Mouse (Mus musculus) embryonic facial prominence, embryonic 10.5 days (tissue): ENCODE data around the gene Theg. TPM values are rescaled to one million over a fixed set of nuclear protein-coding genes. Genes with fewer than 3 reads are reported as not detected.

Experiments
- DNase-seq: peaks from one replicate; pipeline ENCODE4 v3.0.0-alpha.2; 2017; ENCODE audit warnings: low spot score
- H3K27ac ChIP-seq: fragments of 300-500 bp; sonication (generic); replicated peaks from 2 replicates; pipeline ENCODE4 v1.5.1; 2016; ENCODE audit warnings: mild to moderate bottlenecking
- H3K27me3 ChIP-seq: fragments of 300-500 bp; sonication (generic); replicated peaks from 2 replicates; pipeline ENCODE4 v1.6.1; 2016; ENCODE audit warnings: low read depth, mild to moderate bottlenecking; ENCODE audit not compliant: poor library complexity, severe bottlenecking
- H3K36me3 ChIP-seq: fragments of 300-500 bp; sonication (generic); replicated peaks from 2 replicates; pipeline ENCODE4 v1.6.1; 2016; ENCODE audit warnings: mild to moderate bottlenecking, moderate library complexity
- H3K4me1 ChIP-seq: fragments of 300-500 bp; sonication (generic); 2 replicates; pipeline ENCODE4 v1.6.1; 2016
- H3K4me3 ChIP-seq: fragments of 300-500 bp; sonication (generic); 2 replicates; pipeline ENCODE4 v1.5.1; 2016; ENCODE audit warnings: mild to moderate bottlenecking, moderate library complexity
- H3K9me3 ChIP-seq: fragments of 300-500 bp; sonication (generic); 2 replicates; pipeline ENCODE4 v1.6.1; 2016; ENCODE audit warnings: mild to moderate bottlenecking
- WGBS: fragments of 180-500 bp; shearing (Covaris S2); methylation state at CpG from one replicate; pipeline ENCODE4 v1.1.7; 2016; 5-methylcytosine and 5-hydroxymethylcytosine counted together
- polyA plus RNA-seq: library from polyadenylated mRNA; unstranded; fragments of >200 nt; fragmentation: Nextera tagmentation; extraction: Ambion mirVana; gene quantifications from 2 replicates; pipeline ENCODE4 v1.2.1, GENCODE M21; 2016

The Theg gene
- polyA plus RNA-seq, 1 experiment from 2014 or later, result not detected

DNA sequence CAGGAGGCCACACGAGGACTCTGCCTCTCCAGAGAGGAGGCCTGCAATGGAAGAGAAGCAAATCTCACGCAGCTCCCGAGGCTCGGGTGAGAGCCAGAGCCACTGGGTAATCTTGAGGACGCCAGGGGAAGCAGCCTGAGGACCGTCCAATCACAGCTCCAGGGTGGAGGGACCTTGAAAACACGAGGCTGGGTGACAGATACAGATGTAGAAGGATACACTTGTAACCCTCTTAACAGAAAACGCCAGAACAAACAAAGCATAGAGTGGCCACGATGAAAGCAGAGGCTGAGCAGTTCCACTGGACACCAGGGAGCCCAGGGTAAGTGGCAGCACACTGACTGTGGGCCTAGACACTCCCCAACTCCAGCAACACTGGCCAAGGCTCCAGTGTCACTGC lies 36.8 kb downstream of the Theg start:
- WGBS, result 88% methylated on average over 9 of the region's 9 CpGs
- Histone ChIP-seq H3K9me3 (no peaks in the 10 kb centered on the region), H3K4me3 (no peak overlapping the region), H3K27ac (no peak overlapping the region), H3K36me3 (peaks cover 64% of the 10 kb centered on the region), H3K4me1 (peaks cover 29% of the 10 kb centered on the region), H3K27me3 (no peaks in the 10 kb centered on the region)
- no peak for DNase-seq

DNA sequence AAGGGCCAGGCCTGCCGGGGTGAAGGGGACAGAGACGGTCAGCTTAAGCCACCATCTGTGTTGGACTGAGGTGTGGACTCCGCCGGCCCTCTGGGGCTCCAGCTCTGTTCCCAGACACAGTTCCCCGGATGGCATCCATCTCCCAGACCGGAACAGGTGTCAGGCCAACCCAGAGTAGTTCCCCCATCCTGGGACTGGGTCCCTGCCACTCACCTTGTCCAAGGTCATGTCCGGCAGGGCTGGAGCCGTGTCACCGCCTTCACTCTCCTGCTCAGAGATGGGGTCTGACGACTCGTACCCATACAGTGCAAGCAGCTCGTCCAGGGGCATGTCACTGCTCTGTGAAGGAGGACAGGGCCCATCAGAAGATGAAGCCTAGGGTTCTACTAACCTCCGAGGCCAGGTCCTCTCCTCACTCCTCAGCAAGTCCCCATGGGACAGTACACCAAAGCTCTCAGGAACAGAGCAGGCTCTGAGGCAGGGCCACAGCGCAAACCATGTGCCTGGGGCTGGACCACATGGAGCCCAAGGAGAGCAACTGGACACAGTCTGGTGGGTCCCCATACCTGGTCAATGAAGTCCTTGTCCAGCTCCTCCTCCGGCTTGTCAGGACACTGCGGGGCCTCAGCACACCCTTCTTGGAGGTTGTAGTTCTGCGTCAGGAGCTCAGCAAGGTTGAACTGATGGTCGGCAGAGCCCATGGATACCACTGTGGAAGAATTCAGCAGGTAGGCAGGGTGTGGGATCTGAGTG lies 38.0 kb downstream of the Theg start:
- Histone ChIP-seq H3K4me1 (peaks cover 21% of the 10 kb centered on the region), H3K27me3 (no peaks in the 10 kb centered on the region), H3K9me3 (no peaks in the 10 kb centered on the region), H3K27ac (no peak overlapping the region), H3K36me3 (peaks cover 77% of the 10 kb centered on the region), H3K4me3 (no peak overlapping the region)
- WGBS, result 95% methylated on average over 18 of the region's 18 CpGs
- no peak for DNase-seq

DNA sequence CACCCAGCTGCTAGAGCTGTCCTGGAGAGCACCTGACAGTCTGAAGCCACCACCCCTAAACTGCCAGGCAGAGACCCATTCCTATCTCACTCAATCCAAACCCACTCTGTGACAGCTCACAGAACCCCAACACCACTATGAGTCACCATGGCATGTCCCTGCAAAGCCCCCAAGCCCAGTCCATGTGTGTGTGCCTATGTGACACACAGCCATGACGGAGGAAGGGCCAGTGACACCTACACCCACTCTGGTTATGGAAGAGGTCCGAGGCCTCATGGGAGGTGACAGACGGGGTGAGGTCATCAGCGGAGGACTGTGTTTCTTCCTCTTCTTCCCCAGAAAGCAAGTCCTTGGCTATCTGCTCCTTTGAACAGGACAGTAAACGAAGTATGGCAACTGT lies 38.6 kb downstream of the Theg start:
- H3K36me3 ChIP-seq, result peaks cover 83% of the 10 kb centered on the region

DNA sequence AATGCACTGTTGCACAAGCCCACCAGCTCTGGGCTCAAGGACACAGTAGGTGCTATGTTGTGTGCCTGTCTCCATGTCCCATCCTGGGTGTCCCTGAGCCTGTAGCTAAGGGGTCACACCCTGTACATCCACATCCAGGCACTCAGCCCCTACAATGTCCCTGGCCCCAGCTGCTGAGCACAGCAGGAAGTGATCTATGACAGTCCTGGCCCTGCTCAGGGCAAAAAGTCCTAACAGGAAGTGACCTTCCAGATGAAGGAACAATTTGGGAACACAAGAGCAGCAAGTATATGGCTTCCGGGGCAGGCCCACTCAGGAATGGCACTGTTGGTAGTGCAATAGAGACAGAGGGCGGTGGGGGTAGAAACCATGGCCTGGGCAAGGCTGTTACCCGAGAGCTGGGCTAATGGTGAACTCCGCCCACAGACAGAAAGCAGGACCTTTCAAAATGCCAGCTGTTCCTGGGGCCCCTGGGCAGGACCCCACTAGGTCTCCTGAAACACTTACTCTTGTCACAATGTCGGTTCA lies 39.9 kb downstream of the Theg start:
- WGBS, result 81% methylated on average over 5 of the region's 5 CpGs
- H3K4me1 ChIP-seq, result peaks cover 1% of the 10 kb centered on the region
- H3K27ac ChIP-seq, result no peak overlapping the region
- H3K4me3 ChIP-seq, result no peak overlapping the region
- H3K9me3 ChIP-seq, result no peaks in the 10 kb centered on the region
- H3K27me3 ChIP-seq, result no peaks in the 10 kb centered on the region
- peaks cover 93% of the 10 kb centered on the region for H3K36me3 ChIP-seq
- no peak for DNase-seq

More for the DNA sequence above, 38.6 kb downstream of the Theg start:
- H3K4me3 ChIP-seq, result no peak overlapping the region
- no peak for DNase-seq
- H3K27ac ChIP-seq, result no peak overlapping the region
- no peaks in the 10 kb centered on the region for H3K27me3 ChIP-seq
- no peaks in the 10 kb centered on the region for H3K9me3 ChIP-seq
- 89% methylated on average over 5 of the region's 5 CpGs for WGBS
- peaks cover 15% of the 10 kb centered on the region for H3K4me1 ChIP-seq

GRCm38 (mm10) chr10:79546483-79546882 lies 40.6 kb downstream of the Theg start:
- whole genome bisulfite sequencing, result 92% methylated on average over 11 of the region's 11 CpGs
- Histone ChIP-seq H3K36me3 (peaks cover 100% of the 10 kb centered on the region), H3K4me1 (no peaks in the 10 kb centered on the region; the same call in 1 of the 2 replicates), H3K27ac (no peak overlapping the region), H3K27me3 (no peaks in the 10 kb centered on the region), H3K9me3 (no peaks in the 10 kb centered on the region), H3K4me3 (no peak overlapping the region)
- DNase-seq, result no peak

- Histone ChIP-seq H3K27me3 (no peaks in the 10 kb centered on the region), H3K4me1 (no peaks in the 10 kb centered on the region), H3K27ac (no peak overlapping the region), H3K9me3 (no peaks in the 10 kb centered on the region), H3K36me3 (peaks cover 100% of the 10 kb centered on the region), H3K4me3 (no peak overlapping the region)
- 93% methylated on average over 12 of the region's 12 CpGs for WGBS
- DNase-seq, result no peak
These were observed 41.2 kb downstream of the Theg start for GRCm38 (mm10) chr10:79545891-79546290.

DNA sequence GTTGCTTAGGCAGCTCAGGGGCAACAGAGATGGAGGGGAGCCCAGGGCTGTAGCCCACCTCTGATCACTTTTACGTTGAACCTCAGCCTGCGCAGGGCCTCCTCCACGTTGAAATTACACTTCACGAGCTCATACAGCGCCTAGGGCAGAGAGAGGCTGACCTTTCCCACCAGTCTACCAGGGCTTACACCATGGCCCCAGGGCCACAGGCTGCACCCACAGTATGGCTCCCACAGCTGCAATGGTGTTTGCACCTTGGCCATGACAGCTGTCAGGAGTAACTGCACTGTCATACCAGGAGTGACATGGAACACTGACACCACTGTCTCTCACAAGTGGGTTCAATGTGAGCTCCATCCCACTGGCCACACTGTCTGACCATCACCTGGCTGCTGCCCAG lies 42.5 kb downstream of the Theg start:
- Histone ChIP-seq H3K4me3 (no peak overlapping the region), H3K27me3 (no peaks in the 10 kb centered on the region), H3K27ac (no peak overlapping the region), H3K9me3 (no peaks in the 10 kb centered on the region), H3K4me1 (no peaks in the 10 kb centered on the region), H3K36me3 (peaks cover 100% of the 10 kb centered on the region)
- 92% methylated on average over 5 of the region's 5 CpGs for WGBS
- peak; percentile 5 for DNase-seq

GRCm38 (mm10) chr10:79543884-79544597 lies 43.1 kb downstream of the Theg start:
- Histone ChIP-seq H3K4me3 (no peak overlapping the region), H3K36me3 (peaks cover 100% of the 10 kb centered on the region), H3K9me3 (no peaks in the 10 kb centered on the region), H3K27me3 (no peaks in the 10 kb centered on the region), H3K27ac (no peak overlapping the region), H3K4me1 (no peaks in the 10 kb centered on the region)
- DNase-seq, result peak; percentile 6
- 86% methylated on average over 9 of the region's 9 CpGs for WGBS

- 96% methylated on average over 11 of the region's 11 CpGs for WGBS
These were observed 45.0 kb downstream of the Theg start for GRCm38 (mm10) chr10:79542171-79542570.

GRCm38 (mm10) chr10:79541522-79541921 lies 45.6 kb downstream of the Theg start:
- no peak overlapping the region for H3K27ac ChIP-seq
- peaks cover 93% of the 10 kb centered on the region for H3K36me3 ChIP-seq
- WGBS, result 84% methylated on average over 15 of the region's 15 CpGs
- DNase-seq, result peak; percentile 7
- H3K4me3 ChIP-seq, result no peak overlapping the region
- H3K4me1 ChIP-seq, result no peaks in the 10 kb centered on the region
- no peaks in the 10 kb centered on the region for H3K9me3 ChIP-seq
- H3K27me3 ChIP-seq, result no peaks in the 10 kb centered on the region

More at GRCm38 (mm10) chr10:79542171-79542570, 45.0 kb downstream of the Theg start:
- Histone ChIP-seq H3K36me3 (peaks cover 100% of the 10 kb centered on the region), H3K4me3 (no peak overlapping the region), H3K27ac (no peak overlapping the region), H3K9me3 (no peaks in the 10 kb centered on the region), H3K27me3 (no peaks in the 10 kb centered on the region), H3K4me1 (no peaks in the 10 kb centered on the region)
- peak; percentile 3 for DNase-seq

DNA sequence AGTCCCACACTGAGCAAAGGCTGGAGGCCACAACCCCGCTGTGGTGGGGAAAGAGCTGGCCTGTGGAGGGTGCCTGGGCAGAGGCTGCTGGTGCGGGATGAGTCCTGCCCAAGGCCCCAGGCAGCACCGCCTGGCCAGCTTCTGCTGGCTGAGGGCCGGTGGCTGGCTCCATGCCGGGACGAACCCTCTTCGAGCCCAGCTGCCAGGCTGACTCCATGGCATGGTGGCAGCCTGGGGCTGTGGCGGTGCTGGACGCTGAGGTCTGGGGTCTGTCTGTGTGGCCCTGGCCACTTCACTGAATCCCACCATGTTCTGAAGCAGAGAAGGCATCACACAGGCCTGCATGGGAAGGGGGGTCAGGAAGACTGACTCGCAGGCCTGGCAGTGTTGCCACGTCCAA lies 46.4 kb downstream of the Theg start:
- Histone ChIP-seq H3K27me3 (no peaks in the 10 kb centered on the region), H3K27ac (no peak overlapping the region), H3K4me1 (no peaks in the 10 kb centered on the region), H3K9me3 (no peaks in the 10 kb centered on the region), H3K36me3 (peaks cover 86% of the 10 kb centered on the region), H3K4me3 (no peak overlapping the region)
- peak; percentile 4 for DNase-seq
- WGBS, result 92% methylated on average over 11 of the region's 11 CpGs

GRCm38 (mm10) chr10:79539701-79540495 lies 47.2 kb downstream of the Theg start:
- no peak overlapping the region for H3K4me3 ChIP-seq
- no peak overlapping the region for H3K27ac ChIP-seq
- H3K27me3 ChIP-seq, result peaks cover 4% of the 10 kb centered on the region
- peak; percentile 5 for DNase-seq
- H3K4me1 ChIP-seq, result no peaks in the 10 kb centered on the region
- H3K9me3 ChIP-seq, result no peaks in the 10 kb centered on the region
- 94% methylated on average over 16 of the region's 16 CpGs for WGBS
- peaks cover 77% of the 10 kb centered on the region for H3K36me3 ChIP-seq
